Mouse (Mus musculus): ENCODE data around the gene Olfr20. TPM values are rescaled to one million over a fixed set of nuclear protein-coding genes. Genes with fewer than 3 reads are reported as not detected.

The Olfr20 gene
- polyA plus RNA-seq, 1 experiment from 2014 or later = not detected

DNA sequence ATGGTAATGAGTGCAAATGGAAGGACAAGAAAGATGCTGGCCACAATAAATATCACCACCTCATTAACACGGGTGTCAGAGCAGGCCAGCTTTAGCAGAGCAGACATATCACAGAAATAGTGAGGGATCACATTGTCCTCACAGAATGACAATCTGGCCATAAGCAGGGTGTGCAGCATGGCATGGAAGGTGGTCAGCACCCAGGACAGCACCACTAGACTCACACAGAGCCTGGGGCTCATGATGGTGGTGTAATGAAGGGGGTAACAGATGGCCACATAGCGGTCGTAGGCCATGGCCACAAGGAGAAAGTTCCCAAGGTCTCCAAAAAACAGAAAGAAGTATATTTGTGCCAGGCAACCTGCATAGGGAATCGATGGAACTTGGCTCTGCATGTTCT, 44.8 kb downstream of the Olfr20 start:
- Histone ChIP-seq H3K9ac (no peak overlapping the region), H3K36me3 (no peaks in the 10 kb centered on the region), H3K4me3 (replicated peaks) (no peak overlapping the region), H3K4me2 (replicated peaks) (no peak overlapping the region), H3K27me3 (replicated peaks) (no peaks in the 10 kb centered on the region), H3K4me1 (replicated peaks) (no peaks in the 10 kb centered on the region), H3K9me3 (no peaks in the 10 kb centered on the region), H3K27ac (no peak overlapping the region)
- WGBS = 72% methylated on average over 4 of the region's 4 CpGs
- ATAC-seq = no peak

GRCm38 (mm10) chr11:73399514-73399913, 48.9 kb downstream of the Olfr20 start, which contains the start of gene Olfr1:
TSS of gene Olfr1 (minus strand) at chr11:73399614.
- no peak within 1 kb of the TSS for H3K4me3 ChIP-seq (replicated peaks)
- no peaks in the 10 kb centered on the region for H3K36me3 ChIP-seq
- no peak for ATAC-seq
- H3K27me3 ChIP-seq (replicated peaks) = no peaks in the 10 kb centered on the region
- no peaks in the 10 kb centered on the region for H3K4me1 ChIP-seq (replicated peaks)
- H3K27ac ChIP-seq = no peak within 1 kb of the TSS
- no peaks in the 10 kb centered on the region for H3K9me3 ChIP-seq
- no peak within 1 kb of the TSS for H3K4me2 ChIP-seq (replicated peaks)
- no peak within 1 kb of the TSS for H3K9ac ChIP-seq

Other genes with a start within 250 kb of the Olfr20 start
- gene Haspin, start 212.5 kb upstream of the Olfr20 start, polyA plus RNA-seq (2015; fragmentation: Nextera tagmentation; extraction: Ambion mirVana) = 15.2 and 16.5 TPM in 2 replicates
- 0.09 TPM in 1 of 2 replicates, not detected in the other for gene P2rx5, start 190.4 kb upstream of the Olfr20 start, polyA plus RNA-seq (2015; fragmentation: Nextera tagmentation; extraction: Ambion mirVana)
- gene Emc6, start 173.7 kb upstream of the Olfr20 start, polyA plus RNA-seq (2015; fragmentation: Nextera tagmentation; extraction: Ambion mirVana) = 118 and 126 TPM in 2 replicates
- gene Tax1bp3, start 173.7 kb upstream of the Olfr20 start, polyA plus RNA-seq (2015; fragmentation: Nextera tagmentation; extraction: Ambion mirVana) = 208 and 212 TPM in 2 replicates
- gene Ctns, start 151.7 kb upstream of the Olfr20 start, polyA plus RNA-seq (2015; fragmentation: Nextera tagmentation; extraction: Ambion mirVana) = 23.8 and 25.1 TPM in 2 replicates
- 6.2 and 8.1 TPM in 2 replicates for gene Shpk, start 151.3 kb upstream of the Olfr20 start, polyA plus RNA-seq (2015; fragmentation: Nextera tagmentation; extraction: Ambion mirVana)
- 0.10 TPM in 2 replicates for gene Trpv1, start 116.5 kb upstream of the Olfr20 start, polyA plus RNA-seq (2015; fragmentation: Nextera tagmentation; extraction: Ambion mirVana)
- 0.04 and 0.10 TPM in 2 replicates for gene Trpv3, start 83.4 kb upstream of the Olfr20 start, polyA plus RNA-seq (2015; fragmentation: Nextera tagmentation; extraction: Ambion mirVana)
- gene Aspa, start 21.2 kb upstream of the Olfr20 start, polyA plus RNA-seq (2015; fragmentation: Nextera tagmentation; extraction: Ambion mirVana) = 0.94 and 1.3 TPM in 2 replicates
- not detected in 2 replicates for gene Gm49340, start 21.0 kb upstream of the Olfr20 start, polyA plus RNA-seq (2015; fragmentation: Nextera tagmentation; extraction: Ambion mirVana)
- 0.18 and 0.47 TPM in 2 replicates for gene Spata22, start 21.0 kb upstream of the Olfr20 start, polyA plus RNA-seq (2015; fragmentation: Nextera tagmentation; extraction: Ambion mirVana)
- not detected in 2 replicates for gene Olfr376, start 20.5 kb downstream of the Olfr20 start, polyA plus RNA-seq (2015; fragmentation: Nextera tagmentation; extraction: Ambion mirVana)
- not detected in 2 replicates for gene Olfr1, start 48.8 kb downstream of the Olfr20 start, polyA plus RNA-seq (2015; fragmentation: Nextera tagmentation; extraction: Ambion mirVana)
- gene Olfr378, start 77.7 kb downstream of the Olfr20 start, polyA plus RNA-seq (2015; fragmentation: Nextera tagmentation; extraction: Ambion mirVana) = not detected in 2 replicates
- not detected in 2 replicates for gene Olfr380, start 106.7 kb downstream of the Olfr20 start, polyA plus RNA-seq (2015; fragmentation: Nextera tagmentation; extraction: Ambion mirVana)
- not detected in 2 replicates for gene Olfr381, start 140.8 kb downstream of the Olfr20 start, polyA plus RNA-seq (2015; fragmentation: Nextera tagmentation; extraction: Ambion mirVana)
- gene Olfr382, start 166.4 kb downstream of the Olfr20 start, polyA plus RNA-seq (2015; fragmentation: Nextera tagmentation; extraction: Ambion mirVana) = not detected in 2 replicates
- not detected in 2 replicates for gene Olfr385, start 242.2 kb downstream of the Olfr20 start, polyA plus RNA-seq (2015; fragmentation: Nextera tagmentation; extraction: Ambion mirVana)
- not detected in 2 replicates for gene Olfr384, start 247.8 kb downstream of the Olfr20 start, polyA plus RNA-seq (2015; fragmentation: Nextera tagmentation; extraction: Ambion mirVana)

All from intestine, embryonic 15.5 days (tissue).